ENCODE assay signal across 25 mouse cellular contexts in genomic region chr2:58107046-58107445, GRCm38 (mm10). TPM values are rescaled to one million over a fixed set of nuclear protein-coding genes. Genes with fewer than 3 reads are reported as not detected.
DNase-seq lines count a peak whose midpoint lies in the region; ATAC-seq lines count a peak whose summit lies in the region.
"Had no signal": no experiment of that assay in that cellular context is flagged by ENCODE, and none has a peak within 500 bp of the region (broad histone marks: within the 10 kb centered on the region; RNA-seq: fewer than 3 reads in every experiment).

No protein-coding gene starts in this region.

- no peak overlapping the region for H3K27ac ChIP-seq in heart, embryonic 12.5 days (ENCODE audit: poor library complexity, severe bottlenecking)
- H3K27ac ChIP-seq: embryonic facial prominence, embryonic 10.5 days; forebrain, embryonic 13.5 days; heart, adult 2 months; hindbrain, embryonic 15.5 days had no signal

- no peak overlapping the region for H3K4me2 ChIP-seq in heart, embryonic 12.5 days
- H3K4me2 ChIP-seq: forebrain, embryonic 13.5 days; heart, embryonic 11.5 days; hindbrain, embryonic 15.5 days had no signal

- ATAC-seq in heart, embryonic 12.5 days (ENCODE audit: insufficient number of reproducible peaks, low FRiP score) = no peak
- 0 out of 2 replicates have a peak, but pooled peaks have one; percentile 21 for ATAC-seq in megakaryocyte progenitor cell, adult 5-6 weeks (replicated peaks; ENCODE audit: poor library complexity)
- ATAC-seq: forebrain, embryonic 13.5 days; forebrain, postnatal 0 days had no signal

- no peaks in the 10 kb centered on the region for H3K36me3 ChIP-seq in heart, embryonic 12.5 days
- H3K36me3 ChIP-seq: embryonic facial prominence, embryonic 10.5 days; G1E; hindbrain, embryonic 15.5 days had no signal

- no peaks in the 10 kb centered on the region for H3K4me1 ChIP-seq in heart, embryonic 12.5 days (replicated peaks)
- H3K4me1 ChIP-seq: embryonic facial prominence, embryonic 10.5 days; forebrain, embryonic 13.5 days; hindbrain, embryonic 15.5 days had no signal

- peak; percentile 61 for DNase-seq in heart, adult 11 months
- DNase-seq in T-cell, adult 2 months (ENCODE audit: low spot score) = peak; percentile 46
- no peak for DNase-seq in frontal cortex, postnatal 14 days (ENCODE audit: low spot score in 2 of 2)
- DNase-seq in spleen, adult 12 weeks (ENCODE audit: low spot score) = no peak
- DNase-seq in cerebellum, adult 11 months = no peak
- DNase-seq: adrenal gland, postnatal 25 days; cerebellum, adult 2 months; cerebellum, postnatal 10 days; forebrain, postnatal 0 days; heart, adult 2 months; heart, postnatal 36 days; kidney, adult 11 months had no signal

- 78% methylated on average over 6 of the region's 6 CpGs for WGBS in heart, embryonic 12.5 days

- no peak overlapping the region for H3K9ac ChIP-seq in heart, embryonic 12.5 days
- H3K9ac ChIP-seq: forebrain, embryonic 13.5 days; forebrain, postnatal 0 days; hindbrain, embryonic 15.5 days had no signal

- H3K4me3 ChIP-seq in heart, embryonic 12.5 days = no peak overlapping the region
- H3K4me3 ChIP-seq: embryonic facial prominence, embryonic 10.5 days; forebrain, embryonic 13.5 days; heart, adult 2 months; hindbrain, embryonic 15.5 days had no signal

- no peaks in the 10 kb centered on the region for H3K9me3 ChIP-seq in heart, embryonic 12.5 days (replicated peaks)
- H3K9me3 ChIP-seq: embryonic facial prominence, embryonic 10.5 days; forebrain, embryonic 13.5 days; hindbrain, embryonic 15.5 days had no signal

- no peaks in the 10 kb centered on the region for H3K27me3 ChIP-seq in heart, embryonic 12.5 days (replicated peaks)
- H3K27me3 ChIP-seq: forebrain, embryonic 13.5 days; hindbrain, embryonic 15.5 days had no signal

RNA-seq across cellular contexts. Expression of gene Ermn, which starts 54.4 kb away (rescaled TPM):
- polyA plus RNA-seq in heart, embryonic 12.5 days (2016; fragmentation: Nextera tagmentation; extraction: Ambion mirVana) = not detected in 2 replicates
- total RNA-seq in megakaryocyte progenitor cell, adult 5-6 weeks (2015) = not detected in 2 replicates
- total RNA-seq in megakaryocyte progenitor cell, adult 5-6 weeks (2017) = not detected in 2 replicates
- total RNA-seq: adrenal gland, adult 18-20 months; adrenal gland, postnatal 25 days; gastrocnemius, adult 8-10 months; gastrocnemius, postnatal 4 days; heart, adult 2 months; heart, postnatal 36 days had no signal
- polyA plus RNA-seq: C2C12; G1E; heart, adult 2 months; heart, embryonic 11.5 days; heart, embryonic 16.5 days; intestine, embryonic 14.5 days had no signal

Comparison
In these comparisons a context has a peak if more than half of its experiments do, and no peak if none do; other contexts are left out.
1. DNase-seq: peak in heart, adult 11 months (single experiment) and T-cell, adult 2 months (single experiment); none in frontal cortex, postnatal 14 days (0 of 2), spleen, adult 12 weeks (single experiment) and cerebellum, adult 11 months (single experiment).